Mouse (Mus musculus): Measurements from ENCODE around the gene Ms4a2. TPM values are rescaled to one million over a fixed set of nuclear protein-coding genes. Genes with fewer than 3 reads are reported as not detected.

Gene Ms4a2
- total and polyA plus RNA-seq, 3 experiments: 0.21 to 0.53 (median 0.39) TPM

DNA sequence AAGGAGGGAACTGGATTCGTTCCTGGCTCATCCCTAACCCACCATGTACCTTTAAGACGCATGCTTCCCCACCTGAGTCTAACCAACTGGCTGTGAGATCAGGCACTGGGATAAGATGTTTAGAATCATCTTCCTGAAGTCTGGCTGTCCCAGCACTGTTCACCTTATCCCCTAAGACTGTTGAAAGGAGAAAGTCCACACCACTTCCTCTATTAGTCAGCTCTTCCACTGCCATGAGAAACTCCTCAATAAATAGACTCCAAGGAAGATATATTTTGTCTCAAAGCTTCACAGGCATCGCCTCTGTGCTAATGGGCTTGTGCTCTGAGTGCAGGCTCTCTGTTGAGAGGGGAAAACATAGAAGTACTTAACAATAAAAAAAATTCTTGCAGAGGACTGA, 22.6 kb upstream of the Ms4a2 start:
- Histone ChIP-seq H3K9ac (ENCODE audit: insufficient read depth, low read depth) (no peak overlapping the region), H3K27ac (ENCODE audit: insufficient read depth, low read depth) (no peak overlapping the region), H3K9me3 (replicated peaks; ENCODE audit: low read length) (no peaks in the 10 kb centered on the region), H3K4me1 (ENCODE audit: control insufficient read depth in 1 of 2, insufficient read depth in 2 of 2) (peaks cover 0 to 2% of the 10 kb centered on the region in 2 experiments; a peak in 1 of 4 replicates), H3K4me2 (ENCODE audit: insufficient read depth, low read depth, poor library complexity, severe bottlenecking) (no peak overlapping the region), H3K4me3 (replicated peaks in 1 of 3; ENCODE audit: low read depth in 2 of 3, low read length in 2 of 3, poor library complexity in 1 of 3) (no peak overlapping the region), H3K27me3 (replicated peaks) (no peaks in the 10 kb centered on the region), H3K79me2 (replicated peaks; ENCODE audit: control insufficient read depth, extremely low read depth, insufficient read depth, poor library complexity, severe bottlenecking) (no peaks in the 10 kb centered on the region), H3K36me3 (replicated peaks in 1 of 2; ENCODE audit: control insufficient read depth in 1 of 2, insufficient read depth in 1 of 2, low read length in 1 of 2) (peaks cover 0 to 15% of the 10 kb centered on the region in 2 experiments)
- DNase-seq (ENCODE audit: extremely low read depth): no peak
- dilution Hi-C loops (cut with MboI; ENCODE audit: extremely low pct_ligation_motif_present, extremely low pct_unique_long_range_greater_than_20kb, low sequenced_read_pairs) (no loop called here), in situ Hi-C loops (cut with MboI; ENCODE audit: low pct_ligation_motif_present, low pct_unique_long_range_greater_than_20kb, low sequenced_read_pairs) (no loop called here)
- TF ChIP-seq MAX (IDR thresholded peaks at IDR 0.05; ENCODE audit: low read length) (no peak), ZC3H11A (IDR thresholded peaks at IDR 0.05; ENCODE audit: low read depth, low read length) (no peak), CHD1 (IDR thresholded peaks at IDR 0.05; ENCODE audit: low read depth, low read length) (no peak), ZMIZ1 (IDR thresholded peaks at IDR 0.05; ENCODE audit: low read depth, low read length) (no peak), POLR2AphosphoS2 (IDR thresholded peaks at IDR 0.05; ENCODE audit: low read depth, low read length) (no peak), CTCF (conservative IDR thresholded peaks at IDR 0.05 in 1 of 2, IDR thresholded peaks at IDR 0.05 in 1 of 2; ENCODE audit: low read depth in 2 of 2, low read length in 2 of 2) (no peak), ZNF384 (IDR thresholded peaks at IDR 0.05; ENCODE audit: low read depth, low read length) (no peak), ZKSCAN1 (IDR thresholded peaks at IDR 0.05; ENCODE audit: borderline replicate concordance, low read depth, low read length) (no peak), NRF1 (IDR thresholded peaks at IDR 0.05; ENCODE audit: low read depth, low read length) (no peak), SMC3 (IDR thresholded peaks at IDR 0.05; ENCODE audit: low read depth, low read length) (no peak), SIN3A (IDR thresholded peaks at IDR 0.05; ENCODE audit: low read length) (no peak), MEF2A (IDR thresholded peaks at IDR 0.05; ENCODE audit: borderline replicate concordance, low read depth, low read length) (no peak), MXI1 (IDR thresholded peaks at IDR 0.05; ENCODE audit: low read depth, low read length) (no peak), RAD21 (IDR thresholded peaks at IDR 0.05; ENCODE audit: low read depth, low read length) (no peak), TBP (conservative IDR thresholded peaks at IDR 0.05; ENCODE audit: low read depth, low read length) (no peak), JUND (conservative IDR thresholded peaks at IDR 0.05; ENCODE audit: low read depth, low read length) (no peak), UBTF (IDR thresholded peaks at IDR 0.05; ENCODE audit: low read depth, low read length) (no peak), GABPA (IDR thresholded peaks at IDR 0.05; ENCODE audit: insufficient replicate concordance, low read depth, low read length) (no peak), EP300 (IDR thresholded peaks at IDR 0.05; ENCODE audit: low read length) (no peak)

- no peaks in the 10 kb centered on the region for H3K4me1 ChIP-seq (ENCODE audit: control insufficient read depth in 1 of 2, insufficient read depth in 2 of 2)
- H3K4me3 ChIP-seq (replicated peaks in 1 of 3; ENCODE audit: low read depth in 2 of 3, low read length in 2 of 3, poor library complexity in 1 of 3): no peak within 1 kb of the TSS
- DNase-seq (ENCODE audit: extremely low read depth): no peak
- H3K27ac ChIP-seq (ENCODE audit: insufficient read depth, low read depth): no peak within 1 kb of the TSS
- no peak for TF ChIP-seq MYC (IDR thresholded peaks at IDR 0.05; ENCODE audit: low read depth, low read length)
- TF ChIP-seq KAT2A (IDR thresholded peaks at IDR 0.05; ENCODE audit: insufficient replicate concordance, low read length): no peak
- TF ChIP-seq NELFE (IDR thresholded peaks at IDR 0.05; ENCODE audit: low read depth, low read length): no peak
- no peak for TF ChIP-seq USF2 (conservative IDR thresholded peaks at IDR 0.05; ENCODE audit: low read depth, low read length)
- TF ChIP-seq TBP (conservative IDR thresholded peaks at IDR 0.05; ENCODE audit: low read depth, low read length): no peak
- TF ChIP-seq UBTF (IDR thresholded peaks at IDR 0.05; ENCODE audit: low read depth, low read length): no peak
- TF ChIP-seq ZNF384 (IDR thresholded peaks at IDR 0.05; ENCODE audit: low read depth, low read length): no peak
- no peak for TF ChIP-seq MAFK (IDR thresholded peaks at IDR 0.05; ENCODE audit: insufficient replicate concordance, low read length)
- TF ChIP-seq POLR2A (IDR thresholded peaks at IDR 0.05; ENCODE audit: low read depth, low read length): no peak
- TF ChIP-seq ZKSCAN1 (IDR thresholded peaks at IDR 0.05; ENCODE audit: borderline replicate concordance, low read depth, low read length): no peak
- no peak for TF ChIP-seq PAX5 (IDR thresholded peaks at IDR 0.05; ENCODE audit: low read length)
- no peak for TF ChIP-seq USF1 (IDR thresholded peaks at IDR 0.05; ENCODE audit: low read depth, low read length)
- no peak for TF ChIP-seq POLR2AphosphoS2 (IDR thresholded peaks at IDR 0.05; ENCODE audit: low read depth, low read length)
- TF ChIP-seq MEF2A (IDR thresholded peaks at IDR 0.05; ENCODE audit: borderline replicate concordance, low read depth, low read length): no peak
- no peak for TF ChIP-seq MXI1 (IDR thresholded peaks at IDR 0.05; ENCODE audit: low read depth, low read length)
- TF ChIP-seq BHLHE40 (IDR thresholded peaks at IDR 0.05; ENCODE audit: low read depth, low read length): no peak
- no peak for TF ChIP-seq JUND (conservative IDR thresholded peaks at IDR 0.05; ENCODE audit: low read depth, low read length)
- no peak for TF ChIP-seq RAD21 (IDR thresholded peaks at IDR 0.05; ENCODE audit: low read depth, low read length)
- no peak for TF ChIP-seq SIN3A (IDR thresholded peaks at IDR 0.05; ENCODE audit: low read length)
- no peak for TF ChIP-seq HCFC1 (IDR thresholded peaks at IDR 0.05; ENCODE audit: low read depth, low read length)
- dilution Hi-C loops (cut with MboI; ENCODE audit: extremely low pct_ligation_motif_present, extremely low pct_unique_long_range_greater_than_20kb, low sequenced_read_pairs) (no loop called here), in situ Hi-C loops (cut with MboI; ENCODE audit: low pct_ligation_motif_present, low pct_unique_long_range_greater_than_20kb, low sequenced_read_pairs) (no loop called here)
- H3K9ac ChIP-seq (ENCODE audit: insufficient read depth, low read depth): no peak within 1 kb of the TSS
- no peaks in the 10 kb centered on the region for H3K79me2 ChIP-seq (replicated peaks; ENCODE audit: control insufficient read depth, extremely low read depth, insufficient read depth, poor library complexity, severe bottlenecking)
- no peaks in the 10 kb centered on the region for H3K9me3 ChIP-seq (replicated peaks; ENCODE audit: low read length)
- no peaks in the 10 kb centered on the region for H3K27me3 ChIP-seq (replicated peaks)
- peaks cover 0 to 6% of the 10 kb centered on the region in 2 experiments for H3K36me3 ChIP-seq (replicated peaks in 1 of 2; ENCODE audit: control insufficient read depth in 1 of 2, insufficient read depth in 1 of 2, low read length in 1 of 2)
- no peak within 1 kb of the TSS for H3K4me2 ChIP-seq (ENCODE audit: insufficient read depth, low read depth, poor library complexity, severe bottlenecking)
Observed at GRCm38 (mm10) chr19:11640732-11641131, 17.2 kb upstream of the Ms4a2 start, which contains the start of gene Ms4a3. Gene Ms4a3 (minus strand): TSS chr19:11640851.

Data from CH12.LX (cell line).